Mouse (Mus musculus) heart, embryonic 16.5 days (tissue): ENCODE data around the gene Gm37240. TPM values are rescaled to one million over a fixed set of nuclear protein-coding genes. Genes with fewer than 3 reads are reported as not detected.

Experiments
- ATAC-seq: fragments of 200-750 bp; cut with Nextera tagmentation; replicated peaks from 2 replicates; pipeline ENCODE4 v1.8.0; 2017; ENCODE audit warnings: moderate number of reproducible peaks; ENCODE audit not compliant: insufficient read depth, low FRiP score; ENCODE audit errors: extremely low read depth
- H3K27ac ChIP-seq: fragments of 300-500 bp; sonication (generic); 2 replicates; pipeline ENCODE4 v1.5.1; 2014; ENCODE audit warnings: mild to moderate bottlenecking, low read length, control low read depth, moderate library complexity
- H3K27me3 ChIP-seq: fragments of 300-500 bp; sonication (generic); 2 replicates; pipeline ENCODE4 v1.6.1; 2014; ENCODE audit warnings: low read length, mixed read lengths; ENCODE audit not compliant: control insufficient read depth, insufficient read depth
- H3K36me3 ChIP-seq: fragments of 300-500 bp; sonication (generic); 2 replicates; pipeline ENCODE4 v1.6.1; 2014; ENCODE audit not compliant: control insufficient read depth, insufficient read depth
- H3K4me1 ChIP-seq: fragments of 300-500 bp; sonication (generic); 2 replicates; pipeline ENCODE4 v1.6.1; 2014; ENCODE audit warnings: low read length, mixed read lengths; ENCODE audit not compliant: control insufficient read depth, insufficient read depth
- H3K4me2 ChIP-seq: fragments of 300-500 bp; sonication (generic); 2 replicates; pipeline ENCODE4 v1.6.1; 2014; ENCODE audit warnings: low read depth, mild to moderate bottlenecking, control low read depth, low read length
- H3K4me3 ChIP-seq: fragments of 300-500 bp; sonication (generic); 2 replicates; pipeline ENCODE4 v1.5.1; 2014; ENCODE audit warnings: mild to moderate bottlenecking, control low read depth, low read length
- H3K9ac ChIP-seq: fragments of 300-500 bp; sonication (generic); 2 replicates; pipeline ENCODE4 v1.6.1; 2014; ENCODE audit warnings: low read length, control low read depth
- H3K9me3 ChIP-seq: fragments of 300-500 bp; sonication (generic); replicated peaks from 2 replicates; pipeline ENCODE4 v1.6.1; 2016; ENCODE audit warnings: low read length; ENCODE audit not compliant: control insufficient read depth
- WGBS: fragments of 180-500 bp; shearing (Covaris S2); extraction: QIAGEN DNeasy Blood & Tissue Kit; methylation state at CpG from one replicate; pipeline ENCODE4 v1.1.7; 2014; 5-methylcytosine and 5-hydroxymethylcytosine counted together
- polyA plus RNA-seq: library from polyadenylated mRNA; unstranded; fragments of >200 nt; fragmentation: Nextera tagmentation; extraction: Ambion mirVana; gene quantifications from 2 replicates; pipeline ENCODE4 v1.2.1, GENCODE M21; 2015

Gene Gm37240
- polyA plus RNA-seq, 1 experiment from 2014 or later = 18.4 TPM

GRCm38 (mm10) chr3:85043679-85044218 is 843.6 kb downstream of the Gm37240 start:
- WGBS = 89% methylated on average over 8 of the region's 8 CpGs
- no peak for ATAC-seq
- Histone ChIP-seq H3K9ac (no peak overlapping the region), H3K27ac (no peak overlapping the region), H3K36me3 (no peaks in the 10 kb centered on the region), H3K27me3 (no peaks in the 10 kb centered on the region), H3K4me1 (no peaks in the 10 kb centered on the region), H3K4me2 (no peak overlapping the region), H3K9me3 (no peaks in the 10 kb centered on the region), H3K4me3 (no peak overlapping the region)

- no peak overlapping the region for H3K4me2 ChIP-seq
- no peaks in the 10 kb centered on the region for H3K36me3 ChIP-seq
- ATAC-seq = no peak
- H3K9me3 ChIP-seq = no peaks in the 10 kb centered on the region
- H3K27ac ChIP-seq = no peak overlapping the region
- H3K27me3 ChIP-seq = no peaks in the 10 kb centered on the region
- no peak overlapping the region for H3K4me3 ChIP-seq
- WGBS = 91% methylated on average over 4 of the region's 4 CpGs
- no peaks in the 10 kb centered on the region for H3K4me1 ChIP-seq
- H3K9ac ChIP-seq = no peak overlapping the region
These were observed 845.2 kb downstream of the Gm37240 start for GRCm38 (mm10) chr3:85042126-85042525.

GRCm38 (mm10) chr3:85029141-85029540 is 858.2 kb downstream of the Gm37240 start:
- no peaks in the 10 kb centered on the region for H3K27me3 ChIP-seq
- H3K9ac ChIP-seq = no peak overlapping the region
- WGBS = 78% methylated on average over 1 of the region's 1 CpGs
- no peaks in the 10 kb centered on the region for H3K9me3 ChIP-seq
- H3K4me2 ChIP-seq = no peak overlapping the region
- no peak overlapping the region for H3K27ac ChIP-seq
- no peaks in the 10 kb centered on the region for H3K4me1 ChIP-seq
- no peak overlapping the region for H3K4me3 ChIP-seq
- no peak for ATAC-seq
- no peaks in the 10 kb centered on the region for H3K36me3 ChIP-seq

- H3K4me3 ChIP-seq = no peak overlapping the region
- no peaks in the 10 kb centered on the region for H3K27me3 ChIP-seq
- no peaks in the 10 kb centered on the region for H3K9me3 ChIP-seq
- no peaks in the 10 kb centered on the region for H3K36me3 ChIP-seq
- WGBS = 41% methylated on average over 6 of the region's 6 CpGs
- no peak for ATAC-seq
- H3K27ac ChIP-seq = no peak overlapping the region
- no peaks in the 10 kb centered on the region; the same call in 1 of the 2 replicates for H3K4me1 ChIP-seq
- no peak overlapping the region for H3K9ac ChIP-seq
- H3K4me2 ChIP-seq = no peak overlapping the region
These were observed 862.3 kb downstream of the Gm37240 start for GRCm38 (mm10) chr3:85024817-85025705.

GRCm38 (mm10) chr3:85024237-85024636 is 863.1 kb downstream of the Gm37240 start:
- H3K4me3 ChIP-seq = no peak overlapping the region
- no peak overlapping the region for H3K9ac ChIP-seq
- no peaks in the 10 kb centered on the region for H3K9me3 ChIP-seq
- no peak for ATAC-seq
- no peaks in the 10 kb centered on the region for H3K36me3 ChIP-seq
- no peak overlapping the region for H3K4me2 ChIP-seq
- no peak overlapping the region for H3K27ac ChIP-seq
- H3K27me3 ChIP-seq = no peaks in the 10 kb centered on the region
- H3K4me1 ChIP-seq = no peaks in the 10 kb centered on the region; the same call in 1 of the 2 replicates
- 63% methylated on average over 2 of the region's 2 CpGs for WGBS

GRCm38 (mm10) chr3:85022800-85023199 is 864.5 kb downstream of the Gm37240 start:
- ATAC-seq = no peak
- no peaks in the 10 kb centered on the region for H3K9me3 ChIP-seq

GRCm38 (mm10) chr3:85021816-85022215 is 865.5 kb downstream of the Gm37240 start:
- Histone ChIP-seq H3K36me3 (no peaks in the 10 kb centered on the region), H3K27ac (no peak overlapping the region), H3K27me3 (no peaks in the 10 kb centered on the region), H3K4me3 (no peak overlapping the region), H3K4me1 (no peaks in the 10 kb centered on the region; the same call in 1 of the 2 replicates), H3K9ac (no peak overlapping the region), H3K9me3 (no peaks in the 10 kb centered on the region), H3K4me2 (no peak overlapping the region)
- no peak for ATAC-seq
- WGBS = 93% methylated on average over 6 of the region's 6 CpGs

More at GRCm38 (mm10) chr3:85022800-85023199, 864.5 kb downstream of the Gm37240 start:
- Histone ChIP-seq H3K9ac (no peak overlapping the region), H3K4me3 (no peak overlapping the region), H3K27me3 (no peaks in the 10 kb centered on the region), H3K4me2 (no peak overlapping the region), H3K27ac (no peak overlapping the region), H3K4me1 (no peaks in the 10 kb centered on the region; the same call in 1 of the 2 replicates), H3K36me3 (no peaks in the 10 kb centered on the region)
- WGBS = 73% methylated on average over 11 of the region's 11 CpGs

- no peak overlapping the region for H3K9ac ChIP-seq
- no peaks in the 10 kb centered on the region for H3K27me3 ChIP-seq
- peaks cover 7% of the 10 kb centered on the region; the same call in 1 of the 2 replicates for H3K4me1 ChIP-seq
- ATAC-seq = no peak
- no peaks in the 10 kb centered on the region for H3K36me3 ChIP-seq
- no peak overlapping the region for H3K4me3 ChIP-seq
- H3K9me3 ChIP-seq = no peaks in the 10 kb centered on the region
- H3K4me2 ChIP-seq = no peak overlapping the region
- H3K27ac ChIP-seq = no peak overlapping the region
These were observed 867.2 kb downstream of the Gm37240 start for GRCm38 (mm10) chr3:85020137-85020536.

GRCm38 (mm10) chr3:85015667-85016066 is 871.7 kb downstream of the Gm37240 start:
- peak overlapping the region; percentile 12; the same call in 1 of the 2 replicates for H3K4me2 ChIP-seq
- no peak for ATAC-seq

More at GRCm38 (mm10) chr3:85015667-85016066, 871.7 kb downstream of the Gm37240 start:
- no peaks in the 10 kb centered on the region for H3K9me3 ChIP-seq
- no peak overlapping the region for H3K4me3 ChIP-seq
- no peaks in the 10 kb centered on the region for H3K27me3 ChIP-seq
- H3K27ac ChIP-seq = no peak overlapping the region
- peak overlapping the region; percentile 34 for H3K9ac ChIP-seq
- WGBS = 33% methylated on average over 9 of the region's 9 CpGs
- H3K36me3 ChIP-seq = no peaks in the 10 kb centered on the region
- peaks cover 7% of the 10 kb centered on the region; the same call in 1 of the 2 replicates for H3K4me1 ChIP-seq
